Mouse (Mus musculus) B cell, adult 67 days (primary cell): ENCODE measurements around the gene Krtap9-5. TPM values are rescaled to one million over a fixed set of nuclear protein-coding genes. Genes with fewer than 3 reads are reported as not detected.

ENCODE experiments used
- total RNA-seq, 2 experiments: library from RNA; stranded (reverse); gene quantifications; 4 replicates each; pipeline ENCODE4 v1.2.4; 2023

Krtap9-5 gene
- total RNA-seq: not detected

DNA sequence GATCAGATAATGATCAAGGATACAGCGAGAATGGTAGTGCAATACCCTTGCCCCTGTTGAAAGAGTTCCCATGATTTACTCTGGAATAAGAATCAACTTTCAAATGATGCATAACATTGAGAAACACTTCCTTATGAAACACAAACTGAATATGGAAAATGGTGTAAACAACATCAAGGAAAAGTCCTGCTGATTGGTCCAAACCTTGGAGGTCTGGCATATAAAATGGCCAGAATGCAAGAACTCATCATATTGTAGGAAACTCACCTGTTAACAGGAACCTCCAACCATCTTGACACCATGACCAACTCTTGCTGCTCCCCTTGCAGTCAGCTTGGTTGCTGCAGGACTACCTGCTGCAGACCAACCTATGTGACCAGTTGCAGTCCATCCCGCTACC lies at the start of gene Krtap9-5:
Gene Krtap9-5, plus strand, starts transcription at position 301 of the 400 bp plus-strand sequence.

GRCm38 (mm10) chr11:99907620-99908019 lies 40.7 kb upstream of the Krtap9-5 start, which contains the start of gene Krtap31-1:
TSS of gene Krtap31-1 (plus strand) at chr11:99907920.

GRCm38 (mm10) chr11:99914451-99914850 lies 33.8 kb upstream of the Krtap9-5 start, which contains the start of gene Gm11565:
TSS of gene Gm11565 (plus strand) at chr11:99914751.

DNA sequence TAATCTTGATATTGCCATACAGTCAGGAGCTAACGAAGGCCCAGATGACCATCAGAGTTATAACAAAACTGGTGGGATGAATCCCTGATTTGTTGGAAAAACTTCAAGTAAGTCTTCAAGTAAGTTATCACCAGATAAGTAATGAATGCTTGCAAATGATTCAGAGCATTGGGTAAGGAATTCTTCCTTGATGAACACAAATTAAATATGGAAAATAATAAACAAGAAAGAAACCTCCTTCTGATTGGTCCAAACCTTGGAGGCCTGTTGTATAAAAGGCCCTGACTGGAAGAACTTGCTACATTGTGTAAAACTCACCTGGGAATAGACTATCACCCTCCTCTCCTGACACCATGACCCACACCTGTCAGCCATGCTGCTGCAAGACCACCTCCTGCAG lies 12.3 kb upstream of the Krtap9-5 start, which contains the start of gene Krtap31-2:
Gene Krtap31-2, plus strand, starts transcription at position 301 of the 400 bp plus-strand sequence.

DNA sequence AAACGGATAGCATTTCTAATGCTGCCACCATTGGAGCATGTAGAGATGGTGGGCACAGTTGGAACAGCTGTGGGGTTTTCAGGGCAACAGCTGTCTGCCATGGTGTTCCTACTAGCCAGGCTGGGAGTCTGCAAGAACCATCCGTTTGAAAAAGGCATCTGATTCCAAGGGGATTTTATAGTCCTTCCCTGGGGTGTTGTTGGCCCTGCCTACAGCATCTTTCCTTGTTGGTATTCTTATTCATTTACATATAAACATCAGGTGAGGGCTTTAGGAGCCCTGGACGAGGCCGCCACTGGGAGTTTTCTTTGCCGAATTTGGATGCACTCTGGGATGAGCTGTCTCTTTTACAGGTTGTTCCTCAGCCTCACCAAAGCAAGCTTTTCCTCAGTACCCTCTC lies 30.7 kb downstream of the Krtap9-5 start, which contains the start of gene Krtap29-1:
Gene Krtap29-1, minus strand, starts transcription at position 101 of the 400 bp plus-strand sequence.

GRCm38 (mm10) chr11:99986180-99986647 lies 37.9 kb downstream of the Krtap9-5 start, which contains the start of gene Krtap16-1:
TSS of gene Krtap16-1 (minus strand) at chr11:99986597.

GRCm38 (mm10) chr11:99993620-99994383 lies 45.5 kb downstream of the Krtap9-5 start, which contains the start of gene Krtap17-1:
TSS of gene Krtap17-1 (minus strand) at chr11:99993994.

Other genes with a start within 250 kb of the Krtap9-5 start
- gene Gm14180, start 214.2 kb upstream of the Krtap9-5 start, total RNA-seq: not detected
- gene Gm11595, start 175.6 kb upstream of the Krtap9-5 start, total RNA-seq: not detected
- not detected for gene Krtap4-8, start 167.8 kb upstream of the Krtap9-5 start, total RNA-seq
- not detected for gene Krtap4-9, start 163.3 kb upstream of the Krtap9-5 start, total RNA-seq
- gene Gm11596, start 155.0 kb upstream of the Krtap9-5 start, total RNA-seq: not detected
- not detected for gene Gm11569, start 149.5 kb upstream of the Krtap9-5 start, total RNA-seq
- not detected for gene Gm11554, start 144.0 kb upstream of the Krtap9-5 start, total RNA-seq
- gene Krtap4-13, start 138.6 kb upstream of the Krtap9-5 start, total RNA-seq: not detected
- gene Gm11564, start 132.8 kb upstream of the Krtap9-5 start, total RNA-seq: not detected
- gene 2300003K06Rik, start 110.4 kb upstream of the Krtap9-5 start, total RNA-seq: not detected
- not detected for gene Krtap4-16, start 96.9 kb upstream of the Krtap9-5 start, total RNA-seq
- gene Gm11568, start 90.6 kb upstream of the Krtap9-5 start, total RNA-seq: not detected
- not detected for gene Gm11559, start 84.0 kb upstream of the Krtap9-5 start, total RNA-seq
- gene Krtap9-1, start 75.1 kb upstream of the Krtap9-5 start, total RNA-seq: not detected
- gene Gm11567, start 69.3 kb upstream of the Krtap9-5 start, total RNA-seq: not detected
- gene Krtap31-1, start 40.6 kb upstream of the Krtap9-5 start, total RNA-seq: not detected
- not detected for gene Gm11565, start 33.7 kb upstream of the Krtap9-5 start, total RNA-seq
- gene Krtap31-2, start 12.2 kb upstream of the Krtap9-5 start, total RNA-seq: not detected
- not detected for gene Krtap29-1, start 30.6 kb downstream of the Krtap9-5 start, total RNA-seq
- gene Krtap16-1, start 38.1 kb downstream of the Krtap9-5 start, total RNA-seq: not detected
- gene Krtap17-1, start 45.5 kb downstream of the Krtap9-5 start, total RNA-seq: not detected
- not detected for gene Krt33a, start 67.7 kb downstream of the Krtap9-5 start, total RNA-seq
- gene Krt33b, start 81.4 kb downstream of the Krtap9-5 start, total RNA-seq: not detected
- not detected for gene Krt34, start 93.1 kb downstream of the Krtap9-5 start, total RNA-seq
- gene Krt31, start 102.1 kb downstream of the Krtap9-5 start, total RNA-seq: not detected
- gene Krt32, start 139.8 kb downstream of the Krtap9-5 start, total RNA-seq: not detected
- not detected for gene Krt35, start 147.8 kb downstream of the Krtap9-5 start, total RNA-seq
- not detected for gene Krt36, start 157.2 kb downstream of the Krtap9-5 start, total RNA-seq
- not detected for gene Krt13, start 173.1 kb downstream of the Krtap9-5 start, total RNA-seq
- gene Krt15, start 187.5 kb downstream of the Krtap9-5 start, total RNA-seq: not detected
- not detected for gene Krt19, start 200.2 kb downstream of the Krtap9-5 start, total RNA-seq
- gene Krt9, start 244.8 kb downstream of the Krtap9-5 start, total RNA-seq: not detected